Mouse (Mus musculus) heart, postnatal 0 days (tissue): ENCODE data around the gene Fermt1. TPM values are rescaled to one million over a fixed set of nuclear protein-coding genes. Genes with fewer than 3 reads are reported as not detected.

Source experiments
- ATAC-seq: fragments of 200-750 bp; cut with Nextera tagmentation; 2 replicates; pipeline ENCODE4 v1.8.0; 2017; ENCODE audit warnings: low read depth, moderate number of reproducible peaks, moderate library complexity; ENCODE audit not compliant: insufficient read depth
- DNase-seq: peaks from one replicate; pipeline ENCODE4 v3.0.0-alpha.2; 2016; ENCODE audit warnings: low spot score
- H3K27ac ChIP-seq: fragments of 300-500 bp; sonication (generic); 2 replicates; pipeline ENCODE4 v1.5.1; 2014; ENCODE audit warnings: low read depth, mild to moderate bottlenecking
- H3K27me3 ChIP-seq: fragments of 300-500 bp; sonication (generic); 2 replicates; pipeline ENCODE4 v1.6.1; 2014; ENCODE audit warnings: low read length, mixed read lengths; ENCODE audit not compliant: control insufficient read depth, insufficient read depth
- H3K36me3 ChIP-seq: fragments of 300-500 bp; sonication (generic); replicated peaks from 2 replicates; pipeline ENCODE4 v1.6.1; 2014; ENCODE audit warnings: low read length, mixed read lengths; ENCODE audit not compliant: control insufficient read depth, insufficient read depth
- H3K4me1 ChIP-seq: fragments of 300-500 bp; sonication (generic); 2 replicates; pipeline ENCODE4 v1.6.1; 2014; ENCODE audit warnings: antibody characterized with exemption; ENCODE audit not compliant: control insufficient read depth, insufficient read depth
- H3K4me2 ChIP-seq: fragments of 300-500 bp; sonication (generic); 2 replicates; pipeline ENCODE4 v1.6.1; 2014; ENCODE audit warnings: low read depth, mild to moderate bottlenecking, low read length, moderate library complexity
- H3K4me3 ChIP-seq: fragments of 300-500 bp; sonication (generic); 2 replicates; pipeline ENCODE4 v1.5.1; 2014; ENCODE audit warnings: low read depth, low read length
- H3K9ac ChIP-seq: fragments of 300-500 bp; sonication (generic); replicated peaks from 2 replicates; pipeline ENCODE4 v1.6.1; 2014; ENCODE audit warnings: low read depth, low read length, mixed read lengths
- H3K9me3 ChIP-seq: fragments of 300-500 bp; sonication (generic); replicated peaks from 2 replicates; pipeline ENCODE4 v1.6.1; 2016; ENCODE audit warnings: low read length; ENCODE audit not compliant: control insufficient read depth
- CTCF ChIP-seq: IDR thresholded peaks from 2 replicates; pipeline ENCODE4 v1.5.1; 2016; ENCODE audit warnings: antibody characterized with exemption, control low read depth, low read depth
- EP300 ChIP-seq: IDR thresholded peaks from 2 replicates; pipeline ENCODE4 v1.6.1; 2016; ENCODE audit warnings: antibody characterized with exemption, low read depth
- WGBS: fragments of 180-500 bp; shearing (Covaris S2); extraction: QIAGEN DNeasy Blood & Tissue Kit; methylation state at CpG from one replicate; pipeline ENCODE4 v1.1.7; 2014; 5-methylcytosine and 5-hydroxymethylcytosine counted together
- polyA plus RNA-seq: library from polyadenylated mRNA; unstranded; fragments of >200 nt; fragmentation: Nextera tagmentation; extraction: Ambion mirVana; gene quantifications from 2 replicates; pipeline ENCODE4 v1.2.1, GENCODE M21; 2015
- total RNA-seq: library from RNA; depleted of rRNA; stranded (reverse); fragments of >200 nt; gene quantifications from 2 replicates; pipeline ENCODE4 v1.2.3, GENCODE M21; 2014; ENCODE audit warnings: low replicate concordance

Fermt1 gene
- total and polyA plus RNA-seq, 2 experiments from 2014 or later: not detected

DNA sequence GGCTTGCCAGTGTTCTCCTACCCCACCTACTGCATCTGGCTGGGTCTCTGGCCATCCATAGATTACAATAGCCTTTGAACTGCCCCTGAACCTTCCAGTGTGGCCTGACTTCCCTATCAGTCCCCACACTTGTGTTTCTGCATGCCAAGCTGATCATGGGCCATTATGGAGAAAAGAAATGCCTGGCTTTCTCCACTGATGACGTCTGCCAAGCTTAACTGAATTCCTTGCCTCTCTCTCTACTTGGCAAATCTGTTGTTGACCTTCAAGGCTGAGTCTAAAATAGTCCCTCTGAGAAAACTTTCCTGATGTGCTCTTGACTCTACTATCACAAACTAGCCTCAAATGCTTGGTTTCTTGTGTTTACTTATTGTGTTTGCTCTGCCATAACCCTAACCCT lies 47.5 kb downstream of the Fermt1 start:
- DNase-seq: no peak
- Histone ChIP-seq H3K4me1 (no peaks in the 10 kb centered on the region), H3K4me3 (no peak overlapping the region), H3K27ac (no peak overlapping the region), H3K27me3 (no peaks in the 10 kb centered on the region), H3K9ac (no peak overlapping the region), H3K4me2 (no peak overlapping the region), H3K36me3 (no peaks in the 10 kb centered on the region), H3K9me3 (no peaks in the 10 kb centered on the region)
- ATAC-seq: no peak
- no peak for TF ChIP-seq EP300
- no peak for TF ChIP-seq CTCF
- WGBS: 20% methylated on average over 1 of the region's 1 CpGs

GRCm38 (mm10) chr2:132893826-132894225 lies 51.9 kb downstream of the Fermt1 start:
- Histone ChIP-seq H3K27ac (no peak overlapping the region), H3K9ac (no peak overlapping the region), H3K36me3 (no peaks in the 10 kb centered on the region), H3K9me3 (no peaks in the 10 kb centered on the region), H3K4me2 (no peak overlapping the region), H3K4me3 (no peak overlapping the region), H3K27me3 (no peaks in the 10 kb centered on the region), H3K4me1 (no peaks in the 10 kb centered on the region)
- 67% methylated on average over 5 of the region's 5 CpGs for WGBS
- no peak for TF ChIP-seq EP300
- TF ChIP-seq CTCF: no peak
- DNase-seq (no peak), ATAC-seq (no peak)

DNA sequence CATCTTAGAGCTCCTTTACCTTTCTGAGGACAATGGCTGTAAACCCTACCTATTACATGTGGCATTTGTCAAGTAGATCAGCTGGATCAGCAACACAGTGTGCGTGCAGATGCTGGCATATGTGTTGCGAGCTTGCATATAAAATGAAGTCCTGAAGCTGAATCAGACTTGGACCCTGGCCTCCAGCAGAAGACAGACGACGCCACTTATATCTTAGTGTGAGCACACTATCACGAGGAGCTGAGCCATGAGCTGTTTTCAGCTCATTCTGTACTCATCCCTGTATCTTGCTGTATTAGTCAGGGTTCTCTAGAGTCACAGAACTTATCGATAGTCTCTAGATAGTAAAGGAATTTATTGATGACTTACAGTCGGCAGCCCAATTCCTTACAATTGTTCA lies 60.4 kb downstream of the Fermt1 start:
- 65% methylated on average over 7 of the region's 7 CpGs for WGBS
- H3K9me3 ChIP-seq: no peaks in the 10 kb centered on the region
- peaks cover 15% of the 10 kb centered on the region for H3K27me3 ChIP-seq
- no peak overlapping the region for H3K4me2 ChIP-seq
- no peaks in the 10 kb centered on the region for H3K4me1 ChIP-seq
- no peak overlapping the region for H3K4me3 ChIP-seq
- ATAC-seq (no peak), DNase-seq (no peak)
- TF ChIP-seq CTCF: no peak
- TF ChIP-seq EP300: no peak
- no peak overlapping the region for H3K9ac ChIP-seq
- no peak overlapping the region for H3K27ac ChIP-seq
- H3K36me3 ChIP-seq: no peaks in the 10 kb centered on the region

DNA sequence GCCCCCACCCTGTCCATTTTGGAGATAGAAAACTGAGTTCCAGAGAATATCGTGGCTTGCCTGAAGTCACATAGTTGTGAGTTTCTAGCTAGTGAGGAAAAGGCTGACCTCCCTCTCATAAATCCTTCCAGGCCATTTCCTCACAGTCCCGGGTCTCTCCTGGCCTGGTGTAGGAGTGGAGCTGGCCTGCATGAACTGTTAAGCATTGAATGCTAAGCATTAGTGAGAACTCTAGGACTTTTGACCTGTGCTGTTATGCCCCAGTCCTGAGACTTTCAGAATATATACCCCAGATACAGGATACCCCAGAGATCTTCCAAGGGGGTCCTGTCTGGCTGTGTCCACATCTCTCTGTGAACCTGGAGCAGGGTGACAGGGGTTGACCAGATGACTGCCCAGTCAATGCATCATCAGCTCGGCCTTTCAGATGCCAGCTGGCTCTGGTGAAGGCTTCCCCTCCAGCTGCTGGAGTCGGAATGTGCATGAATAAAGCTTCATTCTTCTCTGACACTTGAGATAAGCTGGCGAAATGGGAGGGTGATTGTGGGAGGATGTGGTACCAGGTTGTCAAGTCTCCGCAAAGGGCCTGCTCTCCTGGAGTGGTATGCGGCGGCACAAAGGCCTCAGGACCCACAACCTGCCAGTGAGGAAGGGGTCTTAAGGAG lies 61.3 kb downstream of the Fermt1 start:
- ATAC-seq (no peak), DNase-seq (no peak)
- no peak overlapping the region for H3K4me3 ChIP-seq
- peaks cover 23% of the 10 kb centered on the region for H3K27me3 ChIP-seq
- H3K4me2 ChIP-seq: no peak overlapping the region
- H3K9ac ChIP-seq: no peak overlapping the region
- no peaks in the 10 kb centered on the region for H3K36me3 ChIP-seq
- no peak overlapping the region for H3K27ac ChIP-seq
- 35% methylated on average over 8 of the region's 8 CpGs for WGBS
- no peaks in the 10 kb centered on the region for H3K4me1 ChIP-seq
- H3K9me3 ChIP-seq: no peaks in the 10 kb centered on the region
- TF ChIP-seq CTCF: no peak
- no peak for TF ChIP-seq EP300

- no peak within 1 kb of the TSS for H3K27ac ChIP-seq
- TF ChIP-seq EP300: no peak
- no peak for TF ChIP-seq CTCF
- no peak within 1 kb of the TSS for H3K9ac ChIP-seq
- peaks cover 52% of the 10 kb centered on the region for H3K27me3 ChIP-seq
- H3K4me1 ChIP-seq: no peaks in the 10 kb centered on the region
- WGBS: 17% methylated on average over 12 of the region's 12 CpGs
- H3K4me2 ChIP-seq: peak within 1 kb of the TSS; percentile 70
- H3K9me3 ChIP-seq: no peaks in the 10 kb centered on the region
- DNase-seq (no peak), ATAC-seq (no peak)
- peak within 1 kb of the TSS; percentile 46 for H3K4me3 ChIP-seq
- no peaks in the 10 kb centered on the region for H3K36me3 ChIP-seq
These were observed 64.7 kb downstream of the Fermt1 start, which contains the start of gene Lrrn4 for GRCm38 (mm10) chr2:132880844-132881645. TSS of gene Lrrn4 (minus strand) at chr2:132880891.
